Mouse (Mus musculus): ENCODE results near the gene Hemk1.

DNA sequence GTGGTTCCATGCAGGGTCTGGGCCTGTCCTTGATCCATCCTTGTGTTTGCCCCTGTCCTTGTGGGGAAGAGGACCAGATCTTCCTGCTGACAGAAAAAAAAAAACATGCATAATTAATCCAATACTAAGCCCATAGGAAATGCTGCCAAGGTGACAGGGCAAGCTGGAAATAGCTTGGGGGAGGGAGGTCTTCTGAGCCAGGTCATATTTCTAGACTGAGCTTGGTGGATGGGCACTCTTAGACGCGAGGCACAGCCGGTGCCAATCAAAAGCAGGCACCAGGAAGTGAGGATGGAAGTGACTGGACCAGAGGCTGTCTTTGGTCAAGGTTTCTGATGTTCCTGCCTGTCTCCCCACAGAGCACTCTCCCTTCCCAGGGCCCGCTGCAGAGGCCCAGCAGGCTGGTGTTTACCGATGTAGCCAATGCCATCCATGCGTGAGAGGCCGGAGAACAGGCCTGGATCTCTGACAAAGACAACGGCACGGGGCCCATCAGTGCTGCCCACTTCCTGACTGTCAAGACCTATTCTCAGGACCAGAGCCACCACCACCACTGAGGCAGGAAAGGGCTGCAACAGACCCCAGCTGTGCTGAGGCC lies 9.5 kb upstream of the Hemk1 start:
- TF ChIP-seq CTCF (IDR thresholded peaks at IDR 0.05; ENCODE audit: low read depth) (no peak), EP300 (IDR thresholded peaks at IDR 0.05; ENCODE audit: low read depth) (no peak)
